Mouse (Mus musculus) thymus, adult 2 months (tissue): Measurements from ENCODE around the gene Gpr149.

Source experiments
- CTCF ChIP-seq: fragments of 200-500 bp; IDR thresholded peaks from 2 replicates; pipeline ENCODE4 v1.5.1; 2012; ENCODE audit warnings: mild to moderate bottlenecking, control low read depth, low read length, moderate library complexity, borderline replicate concordance; ENCODE audit not compliant: control insufficient read depth, poor library complexity, insufficient read depth; ENCODE audit errors: extremely low read depth
- POLR2A ChIP-seq: fragments of 200-500 bp; IDR thresholded peaks from 2 replicates; pipeline ENCODE4 v1.6.1; 2012; ENCODE audit warnings: mild to moderate bottlenecking, low read length, control low read depth, moderate library complexity; ENCODE audit not compliant: control insufficient read depth, poor library complexity, insufficient read depth; ENCODE audit errors: extremely low read depth

- TF ChIP-seq POLR2A = no peak
- no peak for TF ChIP-seq CTCF
These were observed 112.4 kb downstream of the Gpr149 start for GRCm38 (mm10) chr3:62492568-62492967.
